Mouse (Mus musculus) frontal cortex, postnatal 36 days (tissue): ENCODE measurements at regions not wholly inside any gene's neighbourhood (a gene's known extent, or its start where the extent isn't known, plus 50 kb on each side); places are given as distances from the start of the nearest gene placed in this dataset.
"Not testable (repeated sequence)": the region's sequence is repeated elsewhere in the genome, so short reads cannot be mapped to it uniquely, and the experiment has no call there.

Experiments
- DNase-seq, 2 experiments: peaks; one replicate each; pipeline ENCODE4 v3.0.0; 2022; ENCODE audit warnings: low spot score in 2 of 2

DNA sequence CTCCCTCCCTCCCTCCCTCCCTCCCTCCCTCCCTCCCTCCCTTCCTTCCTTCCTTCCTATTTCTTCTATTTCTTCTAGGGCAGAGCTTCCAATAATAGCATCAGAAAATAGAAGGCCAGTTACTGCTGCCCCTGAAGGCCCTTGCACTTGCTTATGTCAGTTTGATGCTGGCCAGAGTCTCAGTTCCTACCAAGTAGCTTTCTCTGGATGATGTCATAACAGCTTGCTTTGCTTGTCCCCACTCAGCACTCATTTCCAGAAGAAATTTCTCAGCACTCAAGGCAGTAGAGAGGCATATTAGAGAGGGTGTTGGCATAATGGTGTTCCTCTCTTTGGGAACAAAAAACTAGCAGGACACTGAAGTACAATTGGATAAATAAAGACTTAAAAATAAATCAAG, 811.6 kb upstream of the 4930444P10Rik start:
- DNase-seq = no peak

- not testable (repeated sequence) for DNase-seq
Observed at GRCm38 (mm10) chr1:16868383-16868782, 775.3 kb upstream of the 4930444P10Rik start.

GRCm38 (mm10) chr1:16867086-16867835, 774.1 kb upstream of the 4930444P10Rik start:
- DNase-seq = not testable (repeated sequence)

GRCm38 (mm10) chr1:16837111-16837510, 744.0 kb upstream of the 4930444P10Rik start:
- DNase-seq = no peak

- DNase-seq = not testable (repeated sequence)
Observed at GRCm38 (mm10) chr1:16824709-16825108, 731.6 kb upstream of the 4930444P10Rik start.

GRCm38 (mm10) chr1:16824057-16824456, 730.9 kb upstream of the 4930444P10Rik start:
- DNase-seq = no peak

DNA sequence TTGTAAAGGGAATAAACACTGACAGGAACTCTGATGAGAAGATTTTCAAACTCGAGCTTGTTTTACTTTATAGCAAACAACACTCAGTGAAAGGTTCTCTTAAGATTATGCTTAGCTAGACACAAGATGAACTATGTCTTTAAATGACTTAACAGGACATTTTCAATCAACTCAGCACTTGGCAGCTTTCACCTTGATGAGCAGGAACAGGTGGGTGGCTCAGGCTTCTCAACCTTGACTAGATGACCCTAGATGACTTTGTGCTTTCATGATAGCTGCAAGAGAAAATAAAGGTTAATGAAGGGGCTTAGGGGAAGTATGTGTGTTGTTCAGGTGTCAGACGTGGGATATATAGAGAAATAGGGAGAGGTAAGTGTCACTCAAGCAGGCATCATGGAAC, 728.1 kb upstream of the 4930444P10Rik start:
- DNase-seq = no peak

DNA sequence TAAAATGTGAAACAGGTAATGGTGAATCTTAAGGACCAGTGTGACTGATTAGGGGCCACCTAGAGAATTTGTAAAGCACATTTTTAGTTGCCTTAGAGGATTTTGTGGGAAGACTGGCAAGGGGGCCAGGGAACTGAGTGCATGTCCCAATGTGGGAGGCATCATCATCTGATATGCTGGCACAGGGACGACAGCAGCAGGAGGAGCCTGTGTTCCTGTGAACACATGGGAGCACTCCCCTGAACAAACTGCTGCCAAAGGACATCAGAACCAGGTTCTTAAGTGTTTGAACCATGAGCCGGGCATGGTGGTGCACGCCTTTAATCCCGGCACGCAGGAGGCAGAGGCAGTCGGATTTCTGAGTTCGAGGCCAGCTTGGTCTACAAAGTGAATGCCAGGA, 723.4 kb upstream of the 4930444P10Rik start:
- DNase-seq = peak in 1 of 2 experiments; percentile 20

- DNase-seq = no peak
Observed at GRCm38 (mm10) chr1:16815731-16816130, 722.6 kb upstream of the 4930444P10Rik start.

DNA sequence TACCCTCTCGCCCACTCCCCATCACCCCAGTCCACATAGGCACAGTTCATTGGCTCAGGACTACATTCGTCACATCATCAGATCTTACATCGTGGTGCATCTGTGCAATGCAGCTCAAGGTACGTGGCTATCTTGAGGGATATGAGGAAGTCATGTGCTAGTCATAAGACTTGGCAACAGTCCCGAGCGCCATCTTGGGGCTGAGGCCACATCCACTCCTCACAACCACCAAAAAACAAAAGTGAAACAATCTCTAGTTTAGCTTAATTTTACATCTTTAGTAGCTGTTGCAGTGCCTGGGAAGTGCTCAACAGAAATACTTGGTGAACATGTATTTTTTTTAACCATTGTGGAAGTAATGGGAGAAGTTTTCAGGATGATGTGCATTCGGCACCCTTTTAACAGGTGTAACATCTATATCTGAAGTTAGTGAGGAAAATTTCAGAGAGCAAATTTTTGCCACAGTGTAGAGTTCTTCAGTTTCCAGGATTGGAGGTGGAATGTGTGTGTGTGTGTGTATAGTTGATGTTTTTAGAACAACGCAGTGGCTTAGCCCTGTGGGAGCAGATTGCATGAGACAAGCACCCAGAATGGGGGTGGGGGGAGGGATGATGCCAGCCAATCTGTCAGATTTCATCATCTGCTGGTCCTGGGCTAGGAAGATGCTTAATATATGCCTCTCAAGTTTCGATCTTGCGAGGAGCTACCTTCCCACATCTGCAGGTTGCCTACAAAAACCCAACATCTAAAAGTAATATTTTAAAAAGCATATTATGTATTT, 716.4 kb upstream of the 4930444P10Rik start:
- peak in 1 of 2 experiments; percentile 21 for DNase-seq

DNA sequence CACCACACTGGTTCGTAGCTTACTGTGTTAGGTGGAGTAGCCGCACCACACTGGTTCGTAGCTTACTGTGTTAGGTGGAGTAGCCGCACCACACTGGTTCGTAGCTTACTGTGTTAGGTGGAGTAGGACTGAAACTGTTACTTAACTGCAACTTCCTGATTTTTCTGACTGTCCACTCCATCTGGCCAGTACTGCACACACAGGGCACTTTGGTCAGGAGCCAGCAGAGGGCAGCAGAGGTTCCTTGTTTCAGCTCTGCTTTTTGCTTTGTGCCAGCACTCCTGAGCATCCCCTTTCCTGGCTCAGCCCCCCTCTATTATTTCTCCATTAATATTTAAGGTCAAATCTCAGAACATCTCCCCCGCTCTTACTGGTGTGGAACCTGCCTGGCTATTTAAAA, 705.2 kb upstream of the 4930444P10Rik start:
- peak; percentile 82 to 90 for DNase-seq

DNA sequence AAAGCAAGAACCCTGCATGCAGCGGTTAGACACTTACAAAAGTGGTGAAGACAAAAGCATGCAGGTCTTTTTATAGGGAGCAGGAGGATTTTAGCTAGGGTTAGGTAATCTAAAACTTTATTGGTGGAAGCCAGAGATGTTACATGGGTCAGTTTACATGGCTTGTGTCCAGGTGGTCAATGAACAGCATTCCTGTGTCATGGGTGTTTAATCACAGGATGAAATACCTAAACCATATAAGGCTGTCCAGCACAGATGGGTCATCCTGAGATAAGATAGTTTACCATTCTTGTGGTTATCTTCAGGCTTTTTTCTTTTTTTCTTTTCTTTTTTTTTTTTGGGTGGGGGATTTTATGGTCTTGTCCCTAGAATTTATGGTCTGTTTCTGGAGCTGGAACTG, 703.3 kb upstream of the 4930444P10Rik start:
- no peak for DNase-seq

GRCm38 (mm10) chr1:16790733-16791309, 697.7 kb upstream of the 4930444P10Rik start:
- no peak for DNase-seq

- DNase-seq = no peak
Observed at GRCm38 (mm10) chr1:16779791-16780190, 686.7 kb upstream of the 4930444P10Rik start.

DNA sequence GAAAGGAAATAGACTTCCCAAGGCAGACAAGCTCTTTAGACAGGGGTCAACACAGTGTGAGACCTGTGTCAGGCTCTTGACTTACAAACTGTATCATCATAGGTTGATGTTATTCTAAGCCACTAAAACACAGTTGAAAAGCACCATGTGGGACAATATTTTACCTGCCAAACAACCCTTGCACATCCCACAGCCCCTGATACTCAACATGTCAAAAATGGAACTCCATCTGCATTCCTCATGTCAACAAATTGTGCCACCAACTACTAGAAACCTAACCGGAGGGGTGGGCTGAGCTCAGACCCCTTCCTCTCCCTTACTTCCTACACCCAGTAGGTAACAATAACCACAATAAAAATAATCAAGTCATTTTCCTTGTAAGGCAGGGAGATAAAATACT, 667.8 kb upstream of the 4930444P10Rik start:
- no peak for DNase-seq
